Mouse (Mus musculus) heart, embryonic 15.5 days (tissue): ENCODE results near the gene Lmna. TPM values are rescaled to one million over a fixed set of nuclear protein-coding genes. Genes with fewer than 3 reads are reported as not detected.

Source experiments
- ATAC-seq: fragments of 200-750 bp; cut with Nextera tagmentation; replicated peaks from 2 replicates; pipeline ENCODE4 v1.8.0; 2017; ENCODE audit warnings: low read depth, moderate TSS enrichment; ENCODE audit not compliant: insufficient number of reproducible peaks, insufficient read depth, low FRiP score
- H3K27ac ChIP-seq: fragments of 300-500 bp; sonication (generic); 2 replicates; pipeline ENCODE4 v1.5.1; 2015; ENCODE audit warnings: mild to moderate bottlenecking, inconsistent platforms
- H3K27me3 ChIP-seq: fragments of 300-500 bp; sonication (generic); 2 replicates; pipeline ENCODE4 v1.6.1; 2015; ENCODE audit warnings: inconsistent platforms
- H3K36me3 ChIP-seq: fragments of 300-500 bp; sonication (generic); 2 replicates; pipeline ENCODE4 v1.6.1; 2015; ENCODE audit warnings: mild to moderate bottlenecking, inconsistent platforms
- H3K4me1 ChIP-seq: fragments of 300-500 bp; sonication (generic); replicated peaks from 2 replicates; pipeline ENCODE4 v1.6.1; 2015; ENCODE audit warnings: inconsistent platforms
- H3K4me2 ChIP-seq: fragments of 300-500 bp; sonication (generic); 2 replicates; pipeline ENCODE4 v1.6.1; 2015; ENCODE audit warnings: inconsistent platforms, mild to moderate bottlenecking, moderate library complexity
- H3K4me3 ChIP-seq: fragments of 300-500 bp; sonication (generic); 2 replicates; pipeline ENCODE4 v1.5.1; 2015; ENCODE audit warnings: mild to moderate bottlenecking, inconsistent platforms
- H3K9ac ChIP-seq: fragments of 300-500 bp; sonication (generic); 2 replicates; pipeline ENCODE4 v1.6.1; 2015; ENCODE audit warnings: mild to moderate bottlenecking, inconsistent platforms
- H3K9me3 ChIP-seq: fragments of 300-500 bp; sonication (generic); replicated peaks from 2 replicates; pipeline ENCODE4 v1.6.1; 2016; ENCODE audit warnings: inconsistent platforms
- WGBS: fragments of 180-500 bp; shearing (Covaris S2); methylation state at CpG from one replicate; pipeline ENCODE4 v1.1.7; 2015; ENCODE audit warnings: mixed read lengths; 5-methylcytosine and 5-hydroxymethylcytosine counted together
- polyA plus RNA-seq: library from polyadenylated mRNA; unstranded; fragments of >200 nt; fragmentation: Nextera tagmentation; extraction: Ambion mirVana; gene quantifications from 2 replicates; pipeline ENCODE4 v1.2.1, GENCODE M21; 2015

Lmna gene
- polyA plus RNA-seq, 1 experiment from 2014 or later = 110 TPM

GRCm38 (mm10) chr3:88464425-88464824 lies 45.3 kb downstream of the Lmna start:
- no peak overlapping the region for H3K4me2 ChIP-seq
- no peaks in the 10 kb centered on the region for H3K36me3 ChIP-seq
- H3K27ac ChIP-seq = no peak overlapping the region
- H3K9me3 ChIP-seq = no peaks in the 10 kb centered on the region
- WGBS = 47% methylated on average over 3 of the region's 3 CpGs
- H3K4me1 ChIP-seq = peaks cover 10% of the 10 kb centered on the region
- ATAC-seq = no peak
- peaks cover 23% of the 10 kb centered on the region for H3K27me3 ChIP-seq
- no peak overlapping the region for H3K4me3 ChIP-seq
- no peak overlapping the region for H3K9ac ChIP-seq

DNA sequence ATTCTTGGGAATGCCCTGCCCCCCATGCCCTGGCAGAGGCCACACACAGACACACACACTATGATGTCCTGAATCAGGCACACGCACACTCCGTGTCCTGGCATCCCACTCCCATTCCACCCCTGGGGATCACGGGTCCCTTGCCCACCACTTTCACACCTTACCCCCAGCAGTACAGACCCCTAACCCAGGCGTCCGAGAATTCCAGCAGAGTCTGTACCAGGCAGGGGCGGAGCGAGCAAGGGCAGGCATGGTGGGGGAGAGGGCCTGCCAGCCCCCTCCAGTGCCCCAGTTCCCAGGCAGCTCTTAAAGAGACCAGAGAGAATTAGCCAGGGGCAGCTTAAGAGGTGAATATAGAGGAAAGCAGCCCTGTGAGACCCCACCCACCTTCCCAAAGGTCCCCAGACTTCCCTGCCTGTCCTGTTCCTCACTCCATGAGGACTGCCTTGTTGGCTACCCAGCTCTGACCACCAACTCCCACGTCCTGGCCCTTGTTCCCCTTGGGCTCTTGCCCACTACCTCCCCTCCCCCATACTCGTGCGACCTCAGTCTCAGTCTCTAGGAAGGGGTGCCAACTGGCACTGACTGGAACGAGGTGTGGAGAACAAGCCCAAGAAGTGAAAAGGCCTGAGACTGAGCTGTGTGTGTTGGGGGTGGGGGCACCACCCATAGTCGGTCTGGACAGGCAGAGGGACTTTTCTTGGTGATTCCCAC lies 48.6 kb downstream of the Lmna start, which contains the start of gene Sema4a:
TSS of gene Sema4a (minus strand) at position 200 of the 714 bp plus-strand sequence.
- Histone ChIP-seq H3K4me3 (no peak within 1 kb of the TSS), H3K36me3 (no peaks in the 10 kb centered on the region), H3K27ac (no peak within 1 kb of the TSS), H3K4me1 (peaks cover 7% of the 10 kb centered on the region; the same call in 1 of the 2 replicates), H3K4me2 (no peak within 1 kb of the TSS), H3K9me3 (no peaks in the 10 kb centered on the region), H3K9ac (no peak within 1 kb of the TSS), H3K27me3 (peaks cover 48% of the 10 kb centered on the region)
- 35% methylated on average over 12 of the region's 12 CpGs for WGBS
- no peak for ATAC-seq

DNA sequence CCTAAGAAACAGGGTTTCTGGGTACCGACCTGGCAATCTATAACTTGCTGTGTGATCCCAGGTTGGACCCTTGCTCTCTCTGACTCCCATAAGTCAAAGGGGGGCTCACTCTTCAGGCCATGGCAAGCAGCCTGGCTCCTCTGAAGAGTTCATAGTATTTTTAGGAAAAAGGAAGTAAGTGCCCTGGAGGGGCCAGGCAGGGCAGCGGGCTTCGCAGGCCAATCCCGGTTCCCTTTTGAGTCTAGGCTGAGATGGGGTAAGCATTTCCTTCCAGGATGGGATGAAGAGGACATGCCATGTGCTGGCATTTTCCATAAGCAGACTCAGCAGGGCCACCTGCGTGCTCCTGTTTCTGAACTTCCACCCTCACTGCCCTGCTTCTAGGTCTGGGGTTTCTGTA lies 49.7 kb downstream of the Lmna start:
- H3K9me3 ChIP-seq = no peaks in the 10 kb centered on the region
- no peaks in the 10 kb centered on the region for H3K36me3 ChIP-seq
- H3K4me1 ChIP-seq = peaks cover 13% of the 10 kb centered on the region
- no peak for ATAC-seq
- no peak overlapping the region for H3K4me3 ChIP-seq
- peaks cover 48% of the 10 kb centered on the region for H3K27me3 ChIP-seq
- 79% methylated on average over 5 of the region's 5 CpGs for WGBS
- no peak overlapping the region for H3K27ac ChIP-seq
- H3K4me2 ChIP-seq = no peak overlapping the region
- H3K9ac ChIP-seq = no peak overlapping the region

DNA sequence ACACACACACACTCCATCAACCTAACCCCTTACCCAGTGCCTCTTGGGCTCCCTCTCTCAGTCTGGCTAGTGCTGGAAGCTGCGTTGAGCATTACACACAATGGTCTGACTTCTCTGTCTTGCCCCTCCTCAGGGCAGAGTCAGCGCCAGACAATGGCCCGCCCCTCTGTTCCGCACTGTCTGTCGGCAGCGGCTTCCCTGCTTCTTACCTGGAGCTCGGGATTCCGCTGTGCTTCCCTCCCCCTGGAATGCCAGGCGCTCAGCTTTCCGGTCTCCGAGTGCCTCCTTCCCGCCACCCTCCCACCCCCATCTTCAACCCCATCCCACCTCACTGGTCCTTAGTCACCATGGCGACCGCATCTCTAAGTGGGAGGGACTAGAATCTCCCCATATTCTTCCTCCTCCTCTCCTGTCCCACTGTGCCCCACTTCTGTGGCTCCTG lies 51.0 kb downstream of the Lmna start:
- H3K9ac ChIP-seq = no peak overlapping the region
- H3K27ac ChIP-seq = no peak overlapping the region
- no peak for ATAC-seq
- no peaks in the 10 kb centered on the region for H3K36me3 ChIP-seq
- H3K9me3 ChIP-seq = no peaks in the 10 kb centered on the region
- H3K4me3 ChIP-seq = no peak overlapping the region
- H3K4me2 ChIP-seq = 0 out of 2 replicates have a peak overlapping the region, but pooled peaks have one; percentile 15
- peaks cover 49% of the 10 kb centered on the region for H3K27me3 ChIP-seq
- H3K4me1 ChIP-seq = peaks cover 14% of the 10 kb centered on the region
- WGBS = 3% methylated on average over 14 of the region's 14 CpGs

DNA sequence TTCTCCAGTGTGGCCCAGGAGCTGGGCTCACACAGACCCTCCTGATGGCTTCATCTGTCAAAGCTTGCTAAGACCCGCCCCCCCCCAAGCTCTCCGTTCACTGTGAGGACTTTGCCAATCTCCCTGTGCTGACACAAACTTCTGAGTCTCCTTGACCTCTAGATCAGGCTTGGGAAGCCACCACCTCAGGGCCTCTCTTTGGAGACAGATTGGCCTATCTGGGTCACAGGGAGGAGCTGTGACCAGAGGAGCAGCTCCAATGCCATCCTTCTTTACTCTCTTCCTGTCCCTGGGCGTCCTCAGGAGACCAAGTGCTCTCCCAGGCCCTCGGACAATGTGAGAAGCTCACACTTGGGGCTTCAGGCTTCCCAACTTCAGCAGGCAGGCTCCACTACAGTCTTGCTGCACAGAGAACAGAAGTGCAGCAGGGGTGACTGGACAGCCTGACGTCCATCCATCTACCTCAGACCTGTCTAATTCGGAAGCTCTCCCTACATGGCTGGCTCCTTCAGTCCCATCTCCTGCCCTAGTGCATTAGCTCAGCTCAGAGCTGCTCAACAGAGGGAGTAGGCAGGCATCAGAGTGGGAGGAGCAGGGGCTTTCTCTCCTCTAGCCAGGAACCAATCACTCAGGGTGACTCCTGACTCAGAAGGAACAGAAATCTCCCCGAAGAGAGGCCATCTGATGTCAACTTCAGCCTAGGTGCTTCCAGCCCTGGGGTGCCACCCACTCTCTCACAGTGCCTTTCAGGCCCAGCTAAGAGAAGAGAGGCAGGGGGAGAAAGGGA lies 52.8 kb downstream of the Lmna start:
- H3K4me2 ChIP-seq = no peak overlapping the region
- peaks cover 16% of the 10 kb centered on the region for H3K4me1 ChIP-seq
- no peak overlapping the region for H3K9ac ChIP-seq
- no peak for ATAC-seq
- WGBS = 62% methylated on average over 7 of the region's 7 CpGs
- H3K27ac ChIP-seq = no peak overlapping the region
- H3K9me3 ChIP-seq = no peaks in the 10 kb centered on the region
- H3K36me3 ChIP-seq = no peaks in the 10 kb centered on the region
- peaks cover 65% of the 10 kb centered on the region for H3K27me3 ChIP-seq
- H3K4me3 ChIP-seq = no peak overlapping the region

GRCm38 (mm10) chr3:88456313-88456712 lies 53.4 kb downstream of the Lmna start:
- no peak overlapping the region for H3K27ac ChIP-seq
- no peaks in the 10 kb centered on the region for H3K9me3 ChIP-seq
- H3K9ac ChIP-seq = no peak overlapping the region
- H3K4me3 ChIP-seq = no peak overlapping the region
- peaks cover 13% of the 10 kb centered on the region for H3K4me1 ChIP-seq
- H3K36me3 ChIP-seq = no peaks in the 10 kb centered on the region
- ATAC-seq = no peak
- H3K27me3 ChIP-seq = peaks cover 69% of the 10 kb centered on the region
- H3K4me2 ChIP-seq = no peak overlapping the region
- WGBS = 86% methylated on average over 8 of the region's 8 CpGs

DNA sequence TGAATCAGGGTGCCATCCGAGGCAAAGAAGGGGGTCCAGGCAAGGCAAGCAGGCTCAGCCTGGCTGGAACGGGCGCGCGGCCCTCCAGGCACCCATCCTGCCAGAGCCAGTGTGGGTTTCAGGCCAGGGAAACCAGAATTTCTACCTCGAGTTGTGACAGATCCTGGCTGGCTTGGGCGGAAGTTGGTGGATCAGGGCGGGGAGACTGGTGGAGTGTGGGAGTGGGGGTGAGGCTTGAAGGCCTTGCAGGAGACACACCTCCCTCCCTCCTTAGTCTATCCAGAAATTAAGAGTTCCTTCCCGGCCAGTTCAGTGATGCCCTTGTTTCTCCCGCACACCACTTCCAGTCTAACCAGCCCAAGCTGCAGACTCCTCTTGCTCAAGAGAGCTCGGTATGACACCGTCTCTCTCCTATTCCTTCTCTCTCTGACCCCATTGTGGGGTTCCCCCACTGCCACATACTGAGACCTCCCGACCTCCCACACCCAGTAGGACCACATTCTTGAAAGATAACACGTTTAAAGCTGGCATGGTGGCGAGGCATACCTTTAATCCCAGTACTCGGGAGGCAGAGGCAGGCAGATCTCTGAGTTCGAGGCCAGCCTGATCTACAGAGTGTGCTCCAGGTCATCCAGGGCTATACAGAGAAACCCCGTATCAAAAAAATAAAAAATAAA lies 54.0 kb downstream of the Lmna start:
- Histone ChIP-seq H3K27ac (no peak overlapping the region), H3K36me3 (no peaks in the 10 kb centered on the region), H3K9ac (no peak overlapping the region), H3K4me3 (no peak overlapping the region), H3K4me2 (no peak overlapping the region), H3K27me3 (peaks cover 64% of the 10 kb centered on the region), H3K4me1 (peaks cover 8% of the 10 kb centered on the region), H3K9me3 (no peaks in the 10 kb centered on the region)
- 68% methylated on average over 18 of the region's 18 CpGs for WGBS
- ATAC-seq = no peak

DNA sequence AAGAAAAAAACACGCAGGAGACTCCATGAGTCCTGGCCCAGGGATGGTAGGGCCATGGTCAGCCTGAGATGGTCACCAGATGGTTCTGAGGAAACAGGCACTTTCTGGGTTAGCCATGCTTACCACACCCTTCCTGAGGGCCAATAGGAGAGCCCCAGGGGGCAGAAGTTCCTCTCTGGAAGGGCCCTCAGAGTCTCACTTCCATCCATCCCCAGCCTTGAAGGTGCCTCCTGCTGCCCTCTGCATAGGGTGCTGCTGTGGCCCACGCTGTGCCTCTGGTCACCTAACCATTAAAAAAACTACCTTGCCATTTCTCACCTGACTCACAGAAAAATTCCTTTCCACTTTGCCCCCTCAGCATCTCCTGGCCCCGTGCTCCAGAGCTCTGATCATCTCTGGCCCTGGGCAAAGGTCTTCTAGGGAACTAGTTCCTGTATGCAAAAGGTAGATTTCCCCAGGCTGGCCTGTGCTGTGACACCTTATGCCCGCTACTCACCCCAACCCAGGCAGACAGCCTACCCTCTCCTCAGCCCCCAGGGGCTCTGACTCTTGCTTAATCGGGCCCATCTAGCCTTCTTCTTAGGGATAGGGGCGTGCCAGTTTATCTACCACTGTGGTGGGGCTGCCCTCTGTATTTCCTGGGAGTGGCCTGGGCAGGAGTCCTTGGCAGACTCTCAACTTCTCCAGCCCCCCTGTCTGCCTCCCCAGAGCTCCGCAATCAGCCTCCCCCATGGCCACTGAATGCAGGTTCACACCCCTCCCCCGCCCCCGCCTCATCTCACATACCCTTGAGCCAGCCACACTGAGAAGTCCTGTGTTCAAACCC lies 54.8 kb downstream of the Lmna start:
- Histone ChIP-seq H3K9ac (no peak overlapping the region), H3K9me3 (no peaks in the 10 kb centered on the region), H3K27me3 (peaks cover 60% of the 10 kb centered on the region), H3K27ac (no peak overlapping the region), H3K36me3 (no peaks in the 10 kb centered on the region), H3K4me2 (0 out of 2 replicates have a peak overlapping the region, but pooled peaks have one; percentile 1), H3K4me1 (peaks cover 8% of the 10 kb centered on the region), H3K4me3 (no peak overlapping the region)
- 38% methylated on average over 9 of the region's 9 CpGs for WGBS
- no peak for ATAC-seq

DNA sequence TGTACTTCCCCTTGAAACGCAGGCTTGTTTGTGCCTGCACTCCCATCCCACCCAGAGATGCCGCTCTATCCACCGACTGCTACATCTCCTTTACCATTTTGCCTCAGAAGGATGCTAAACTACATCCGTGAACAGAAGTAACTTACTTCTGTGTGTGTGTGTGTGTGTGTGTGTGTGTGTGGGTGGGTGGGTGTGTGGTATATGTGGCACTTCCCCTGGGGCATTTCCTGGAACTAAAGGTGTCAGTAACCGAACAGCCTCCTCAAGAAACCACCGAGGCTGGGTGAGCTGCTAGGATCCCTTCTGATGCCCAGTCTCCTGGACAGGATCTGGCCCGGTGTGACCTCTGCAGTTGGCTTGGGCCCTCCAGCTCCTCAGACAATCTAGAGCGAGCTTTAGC lies 55.8 kb downstream of the Lmna start:
- no peak overlapping the region for H3K27ac ChIP-seq
- peaks cover 52% of the 10 kb centered on the region for H3K27me3 ChIP-seq
- 71% methylated on average over 8 of the region's 8 CpGs for WGBS
- peaks cover 15% of the 10 kb centered on the region for H3K4me1 ChIP-seq
- ATAC-seq = no peak
- no peaks in the 10 kb centered on the region for H3K9me3 ChIP-seq
- no peak overlapping the region for H3K4me3 ChIP-seq
- H3K9ac ChIP-seq = no peak overlapping the region
- no peaks in the 10 kb centered on the region for H3K36me3 ChIP-seq
- H3K4me2 ChIP-seq = no peak overlapping the region

GRCm38 (mm10) chr3:88453369-88453768 lies 56.4 kb downstream of the Lmna start:
- H3K27me3 ChIP-seq = peaks cover 46% of the 10 kb centered on the region
- WGBS = 35% methylated on average over 8 of the region's 8 CpGs
- no peak overlapping the region for H3K27ac ChIP-seq

More at GRCm38 (mm10) chr3:88453369-88453768, 56.4 kb downstream of the Lmna start:
- no peaks in the 10 kb centered on the region for H3K36me3 ChIP-seq
- H3K9ac ChIP-seq = no peak overlapping the region
- H3K4me3 ChIP-seq = no peak overlapping the region
- ATAC-seq = no peak
- no peaks in the 10 kb centered on the region for H3K9me3 ChIP-seq
- peaks cover 15% of the 10 kb centered on the region for H3K4me1 ChIP-seq
- H3K4me2 ChIP-seq = no peak overlapping the region
